Mouse (Mus musculus): ENCODE results near the gene Napsa. TPM values are rescaled to one million over a fixed set of nuclear protein-coding genes. Genes with fewer than 3 reads are reported as not detected.
A peak's percentile ranks its signal among the peaks of the same experiment; 100 is the strongest.

The Napsa gene
- total RNA-seq, 1 experiment from 2014 or later, result 2.0 TPM

DNA sequence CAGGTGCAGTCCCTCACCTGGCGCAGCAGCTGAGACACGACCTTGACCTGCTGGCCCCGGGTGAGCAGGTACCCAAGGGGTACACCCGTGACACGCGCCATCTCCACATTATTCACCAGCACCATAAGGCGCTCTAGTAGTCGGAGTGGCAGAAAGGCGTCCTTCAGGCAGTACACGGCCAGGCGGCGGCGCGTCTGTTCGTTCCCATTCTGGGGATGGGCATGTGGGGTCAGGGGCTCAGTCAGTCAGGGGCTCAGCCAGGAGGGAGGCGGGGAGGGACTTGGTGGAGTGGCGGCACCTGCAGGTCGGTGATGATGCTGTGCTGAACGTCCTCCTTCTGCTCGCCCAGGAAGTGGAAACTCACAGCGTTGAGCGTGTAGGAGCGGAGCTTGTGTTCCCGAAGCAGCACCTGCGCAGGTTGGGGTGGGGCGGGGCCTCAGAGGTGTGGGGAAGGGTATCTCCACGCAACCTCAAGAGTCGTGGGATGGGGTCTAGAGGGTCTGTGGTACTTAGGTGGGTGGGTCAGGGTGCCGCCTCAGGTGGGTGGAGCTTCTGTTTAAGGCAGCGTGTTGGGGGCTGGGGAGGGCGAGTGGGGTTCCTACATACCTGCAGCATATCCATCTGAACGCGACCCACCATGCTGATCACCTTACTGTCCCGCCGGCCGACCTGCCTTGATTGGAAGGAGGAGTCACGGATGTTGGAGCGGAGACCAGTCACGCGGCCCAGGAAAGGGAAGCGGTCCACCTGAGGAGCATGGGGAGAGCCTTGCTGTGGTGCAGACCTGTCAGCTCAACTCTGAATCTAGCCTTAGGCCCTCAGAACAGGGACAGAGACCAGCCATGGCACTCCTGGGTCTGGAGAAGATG lies 33.2 kb upstream of the Napsa start:
- no peak for DNase-seq

DNA sequence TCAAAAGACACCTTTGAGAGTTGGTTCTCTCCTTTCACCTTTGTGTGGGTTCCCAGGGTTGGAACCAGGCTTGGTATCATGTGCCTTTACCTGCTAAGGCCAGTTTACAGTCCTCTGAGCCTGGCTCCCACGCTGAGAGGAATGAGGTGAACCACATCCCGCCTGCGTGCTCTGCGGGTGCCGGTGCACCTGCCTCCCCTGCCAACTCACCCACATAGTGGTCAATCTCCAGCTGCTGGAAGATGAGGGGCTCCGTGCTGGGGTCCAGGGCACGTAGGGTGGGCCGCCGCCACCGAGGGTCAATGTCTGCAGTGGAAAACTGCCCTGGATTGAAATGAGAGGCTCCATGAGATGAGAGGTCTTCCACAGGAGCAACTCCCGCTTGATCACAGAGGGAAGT lies 29.6 kb upstream of the Napsa start:
- DNase-seq, result no peak

DNA sequence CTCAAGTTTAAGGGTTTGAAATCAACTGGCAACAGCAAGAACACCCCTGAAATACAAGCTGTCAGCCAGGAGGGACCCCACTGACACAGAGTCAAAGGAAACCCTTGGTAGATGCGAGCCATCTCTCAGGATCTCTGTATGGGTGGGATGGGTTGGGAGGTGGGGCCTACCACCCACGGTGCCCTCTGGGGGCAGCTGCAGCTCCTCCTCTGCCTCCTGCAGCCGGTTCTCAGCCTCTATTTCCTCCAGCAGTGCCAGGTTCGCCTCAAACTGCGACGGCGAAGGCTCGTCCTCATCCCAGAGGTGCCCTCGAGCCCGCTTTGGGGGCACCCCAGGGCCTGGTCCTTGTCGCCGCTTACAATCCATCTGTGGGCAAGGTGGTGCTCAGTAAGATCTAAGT lies 29.1 kb upstream of the Napsa start:
- DNase-seq, result no peak

DNA sequence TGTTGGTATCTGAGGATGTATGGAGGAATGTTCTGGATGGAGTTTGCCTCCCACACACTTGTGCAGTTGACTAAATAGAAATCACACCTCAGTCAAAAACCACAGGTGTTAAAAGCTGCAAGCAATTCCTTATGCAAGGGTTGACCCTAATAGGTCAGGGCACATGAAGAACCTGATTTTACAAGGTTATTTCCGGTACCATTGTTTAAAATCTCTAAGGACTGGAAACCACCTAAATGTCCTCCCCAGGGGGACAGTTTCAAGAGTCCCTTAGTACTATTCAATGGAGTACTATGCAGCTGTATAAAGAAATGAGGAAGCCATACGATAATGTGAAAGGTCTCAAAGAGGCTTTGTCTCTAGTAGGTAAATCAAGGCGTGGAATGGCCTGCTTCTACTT lies 25.9 kb upstream of the Napsa start:
- DNase-seq, result no peak

DNA sequence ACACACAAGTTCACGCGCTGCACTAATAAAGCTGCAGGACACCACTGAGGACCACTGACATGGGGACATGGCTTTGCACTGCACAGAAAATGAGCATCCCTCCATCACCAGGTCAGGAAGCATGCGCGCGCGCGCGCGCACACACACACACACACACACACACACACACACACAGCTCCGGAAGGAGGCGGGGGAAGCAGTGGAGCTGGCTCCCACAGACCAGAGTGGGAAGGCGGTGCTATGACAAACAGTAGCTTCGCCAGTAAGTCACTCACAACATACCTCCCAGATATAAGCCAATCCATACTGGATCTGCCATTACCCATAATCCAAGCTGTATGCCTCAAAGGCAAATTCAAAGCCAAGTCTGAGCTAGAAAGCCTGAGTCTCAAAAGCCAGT lies 25.1 kb upstream of the Napsa start:
- no peak for DNase-seq

DNA sequence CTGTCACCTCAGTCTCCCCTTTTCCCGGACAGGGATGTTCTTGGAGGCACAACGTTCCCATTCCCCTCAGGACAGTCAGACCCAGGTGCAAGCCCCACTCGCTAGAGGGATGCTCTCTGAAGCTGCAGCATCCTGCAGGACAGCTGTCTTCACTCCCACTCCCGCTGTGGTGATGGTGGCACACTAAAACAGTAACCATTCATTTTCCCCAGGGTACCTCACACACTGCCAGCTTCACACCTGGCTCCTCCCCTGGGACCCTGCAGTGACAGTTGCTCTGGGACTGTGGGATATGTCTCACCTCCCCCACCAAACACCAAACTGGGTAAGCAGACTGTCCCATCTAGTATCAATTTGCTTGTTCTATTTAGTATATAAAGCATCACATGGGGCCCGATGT lies 24.5 kb upstream of the Napsa start:
- no peak for DNase-seq

DNA sequence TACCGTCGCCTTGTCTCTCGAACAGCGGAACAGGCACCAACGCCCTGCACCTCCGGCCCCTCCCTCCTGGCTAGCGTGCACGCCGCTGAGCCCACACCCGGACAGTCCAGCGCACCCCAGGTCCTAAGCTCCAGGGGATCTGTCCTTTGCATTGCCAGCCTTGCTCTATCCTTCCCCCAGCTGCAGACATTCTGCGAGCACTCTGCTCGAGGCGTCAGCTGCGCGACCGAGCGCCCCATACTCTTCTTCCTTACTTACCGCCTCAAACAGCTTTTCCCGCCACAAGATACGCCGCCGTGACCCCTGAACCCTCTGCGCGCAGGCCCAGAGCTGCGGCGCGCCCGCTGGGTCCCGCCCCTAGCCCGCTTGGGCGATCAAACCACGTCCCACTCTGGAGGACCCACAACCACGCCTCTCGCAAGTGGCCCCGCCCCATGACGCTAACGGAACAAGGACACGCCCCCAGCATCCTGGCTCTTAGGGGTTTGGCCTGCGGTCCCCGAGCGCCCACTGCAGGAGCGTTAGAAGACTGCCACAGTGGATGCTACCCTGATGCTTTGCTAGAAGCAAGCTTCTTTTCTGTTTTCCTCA lies 23.6 kb upstream of the Napsa start, which contains the start of gene Pold1:
Gene Pold1, minus strand, starts transcription at position 353 of the 591 bp plus-strand sequence.
- peak; percentile 100 for DNase-seq

DNA sequence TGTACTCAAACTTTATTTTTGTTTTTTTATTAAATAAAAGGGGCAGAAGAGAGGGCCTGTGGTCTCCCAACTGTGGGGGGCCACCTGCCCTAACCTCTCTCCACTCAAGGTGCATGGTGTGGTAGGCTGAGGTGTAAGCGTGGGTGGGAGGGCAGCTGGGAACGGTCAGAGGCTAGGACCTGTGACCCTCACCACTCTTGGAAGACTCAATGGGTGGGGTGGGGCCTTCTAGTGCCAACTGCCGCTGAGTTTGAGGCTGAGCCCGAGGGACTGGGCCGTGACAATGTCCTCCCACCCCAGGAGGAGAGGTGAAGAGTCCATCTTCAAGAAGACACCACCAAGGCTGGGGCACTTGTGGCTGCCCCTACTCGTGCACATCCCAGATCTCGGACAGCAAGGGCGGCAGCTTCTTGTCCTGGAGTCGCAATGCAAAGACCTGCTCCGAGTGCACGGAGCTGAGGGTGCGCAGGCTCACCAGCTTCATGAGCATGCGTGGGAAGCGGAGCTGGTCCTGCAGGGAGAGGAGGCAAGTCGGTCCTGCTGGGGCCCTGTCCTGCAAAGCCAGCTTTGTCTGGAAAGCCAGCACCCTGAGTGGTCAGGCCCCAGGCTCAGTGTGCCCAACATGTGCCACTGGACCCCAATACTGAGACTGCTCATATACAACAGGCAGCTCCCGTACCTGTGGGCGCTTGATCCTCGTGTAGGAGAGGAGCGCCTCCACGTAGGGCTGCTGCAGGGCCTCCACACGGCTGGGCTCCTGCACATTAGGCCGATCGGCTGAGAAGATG lies 22.4 kb upstream of the Napsa start:
- DNase-seq, result no peak

DNA sequence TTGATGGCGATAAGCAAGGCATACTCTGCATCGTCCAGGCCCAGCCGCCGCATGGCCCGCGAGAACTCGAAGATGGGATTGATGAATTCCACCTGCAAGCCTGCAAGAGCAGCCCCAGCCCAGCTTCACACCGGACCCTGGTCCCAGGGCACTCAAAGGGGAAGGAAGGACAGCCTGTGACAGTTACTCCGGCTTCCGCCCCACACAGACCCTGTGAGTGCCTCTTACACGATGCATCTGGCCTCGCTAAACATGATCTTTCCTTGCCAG lies 21.8 kb upstream of the Napsa start:
- DNase-seq, result no peak

DNA sequence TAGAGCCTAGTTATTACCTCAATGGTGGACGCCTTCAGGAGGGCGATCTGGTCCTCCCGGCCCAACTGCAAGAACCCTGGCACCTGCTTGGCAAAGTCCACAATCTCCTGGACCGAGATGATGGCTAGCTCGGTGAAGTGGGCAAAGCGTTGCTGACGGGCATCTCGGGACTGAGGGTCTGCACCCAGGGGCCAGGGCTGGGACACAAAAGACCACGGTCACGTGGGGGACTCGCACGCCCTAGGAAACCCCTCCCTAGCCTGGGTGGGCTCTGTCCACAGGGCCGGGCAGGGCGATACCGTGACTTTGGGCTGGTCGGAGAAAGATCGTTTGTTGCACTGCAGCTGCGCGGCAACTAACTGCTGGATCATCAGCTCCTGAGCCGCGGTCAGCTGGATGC lies 20.9 kb upstream of the Napsa start:
- DNase-seq, result no peak

DNA sequence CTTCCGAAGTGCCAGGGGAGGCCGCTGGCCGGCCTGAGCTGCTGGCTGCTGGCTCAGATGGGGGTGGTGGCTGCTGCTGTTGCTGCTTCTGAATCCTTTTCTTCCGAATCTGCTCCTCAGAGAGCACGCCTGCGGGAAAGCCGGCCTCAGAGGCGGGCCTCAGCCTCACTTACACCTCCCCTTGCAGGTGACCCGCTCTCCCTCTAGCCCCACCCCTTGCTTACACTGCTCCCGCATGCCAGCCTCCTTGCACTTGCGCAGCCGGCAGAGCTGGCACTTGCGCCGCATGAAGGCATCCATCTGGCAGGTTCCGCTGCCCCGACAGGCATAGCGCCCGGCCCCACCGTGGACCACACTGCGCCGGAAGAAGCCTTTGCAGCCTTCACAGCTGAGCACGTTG lies 20.4 kb upstream of the Napsa start:
- DNase-seq, result no peak

DNA sequence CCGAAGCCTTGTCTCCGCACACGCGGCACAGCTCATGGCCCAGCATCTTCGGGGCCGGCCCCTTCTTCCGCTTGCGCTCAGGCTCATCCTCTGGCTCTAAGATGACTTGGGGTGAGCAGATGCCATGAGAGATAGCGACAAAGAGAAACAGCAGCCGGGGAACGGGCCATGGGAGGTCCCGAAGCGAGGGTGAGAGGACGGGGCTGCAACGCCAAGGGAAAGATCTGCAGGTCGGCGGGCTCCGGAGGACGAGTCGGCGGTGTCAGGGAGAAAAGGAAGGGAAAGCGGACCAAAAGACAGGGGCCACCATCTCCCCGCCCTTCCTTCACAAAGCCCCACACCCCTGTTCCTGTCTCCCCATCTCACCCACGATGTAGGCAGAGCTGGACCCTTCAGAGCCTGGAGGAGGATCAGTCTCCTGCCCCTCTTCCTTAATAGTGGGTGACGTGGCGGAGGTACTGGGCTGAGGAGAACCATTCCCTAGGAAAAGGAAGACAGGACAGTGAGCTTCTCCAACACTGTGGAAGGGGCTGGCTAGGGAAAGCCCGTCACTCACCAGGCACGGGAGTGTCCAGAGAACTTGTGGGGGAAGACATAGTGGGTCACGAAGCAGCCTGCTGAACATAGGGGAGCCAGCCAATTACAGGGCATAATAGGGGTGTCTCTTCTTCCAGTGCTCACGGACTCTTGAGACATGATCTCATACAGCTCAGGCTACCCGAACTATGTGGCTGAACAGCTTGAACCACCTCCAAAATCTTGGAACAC lies 19.9 kb upstream of the Napsa start:
- no peak for DNase-seq

DNA sequence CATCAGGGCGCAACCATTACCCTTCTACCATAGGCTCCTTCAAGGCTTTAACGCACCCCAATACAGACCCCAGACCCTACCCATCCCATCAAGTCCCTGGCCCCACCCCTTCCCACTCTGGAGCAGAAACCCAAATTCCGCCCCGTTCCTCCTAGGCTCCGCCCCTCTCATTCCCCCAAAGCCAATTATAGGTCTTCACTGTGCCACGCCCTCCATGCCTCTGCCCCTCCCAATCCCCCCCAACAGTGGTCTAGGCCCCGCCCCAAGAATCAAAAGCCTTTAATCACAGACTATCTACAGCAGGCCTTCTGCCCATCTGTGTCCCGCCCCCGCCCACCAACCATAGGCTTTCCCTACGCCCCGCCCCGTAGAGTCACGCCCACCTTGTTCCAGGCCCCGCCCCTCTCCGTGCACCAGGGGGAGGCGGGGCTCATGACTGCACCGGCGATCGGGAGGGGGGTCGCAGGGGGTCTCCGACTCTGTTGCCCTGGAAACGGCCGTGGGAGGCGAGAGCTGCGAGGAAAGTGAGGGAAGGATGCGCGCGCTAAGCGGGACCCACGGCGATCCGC lies 18.9 kb upstream of the Napsa start:
- DNase-seq, result peak; percentile 95

DNA sequence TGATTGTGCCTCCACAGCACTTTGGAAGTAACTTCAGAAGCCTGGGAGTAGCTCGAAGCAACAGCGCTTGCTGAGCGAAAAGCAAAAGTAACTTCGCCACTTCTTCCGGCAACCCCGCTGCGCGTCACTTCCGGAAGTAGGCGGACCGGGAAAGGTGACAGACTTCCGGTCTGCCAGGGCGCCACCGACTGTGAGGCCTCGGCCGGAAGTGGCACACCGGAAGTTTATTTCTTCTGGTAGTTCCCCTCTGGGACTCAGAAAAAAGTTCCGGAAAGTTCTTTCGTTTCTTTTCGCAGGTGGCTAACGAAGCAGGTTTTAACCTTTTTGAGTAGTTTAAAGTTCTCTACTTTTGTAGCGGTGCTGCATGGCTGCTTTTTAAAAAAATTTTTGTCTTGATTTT lies 18.4 kb upstream of the Napsa start, which contains the start of gene Nr1h2:
Gene Nr1h2, minus strand, starts transcription at position 126 of the 400 bp plus-strand sequence.
- DNase-seq, result peak; percentile 98

DNA sequence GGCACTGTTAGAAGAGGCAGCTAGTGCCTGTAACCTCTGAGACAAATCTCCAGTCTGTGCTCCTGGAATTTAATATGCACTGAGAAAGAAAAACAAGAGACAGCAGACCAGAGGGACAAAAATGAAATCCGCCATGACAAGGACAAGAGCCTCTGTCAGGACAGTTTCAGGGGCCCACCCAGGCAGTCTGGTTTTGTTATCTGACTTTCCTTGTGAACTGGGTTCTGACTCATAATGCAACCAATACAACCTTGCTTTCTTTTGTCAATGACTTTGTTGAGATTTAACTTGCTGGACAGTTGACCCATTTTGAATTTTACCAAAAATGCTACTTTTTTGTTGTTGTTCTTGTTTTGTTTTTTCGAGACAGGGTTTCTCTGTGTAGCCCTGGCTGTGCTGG lies 14.6 kb upstream of the Napsa start:
- DNase-seq, result no peak

DNA sequence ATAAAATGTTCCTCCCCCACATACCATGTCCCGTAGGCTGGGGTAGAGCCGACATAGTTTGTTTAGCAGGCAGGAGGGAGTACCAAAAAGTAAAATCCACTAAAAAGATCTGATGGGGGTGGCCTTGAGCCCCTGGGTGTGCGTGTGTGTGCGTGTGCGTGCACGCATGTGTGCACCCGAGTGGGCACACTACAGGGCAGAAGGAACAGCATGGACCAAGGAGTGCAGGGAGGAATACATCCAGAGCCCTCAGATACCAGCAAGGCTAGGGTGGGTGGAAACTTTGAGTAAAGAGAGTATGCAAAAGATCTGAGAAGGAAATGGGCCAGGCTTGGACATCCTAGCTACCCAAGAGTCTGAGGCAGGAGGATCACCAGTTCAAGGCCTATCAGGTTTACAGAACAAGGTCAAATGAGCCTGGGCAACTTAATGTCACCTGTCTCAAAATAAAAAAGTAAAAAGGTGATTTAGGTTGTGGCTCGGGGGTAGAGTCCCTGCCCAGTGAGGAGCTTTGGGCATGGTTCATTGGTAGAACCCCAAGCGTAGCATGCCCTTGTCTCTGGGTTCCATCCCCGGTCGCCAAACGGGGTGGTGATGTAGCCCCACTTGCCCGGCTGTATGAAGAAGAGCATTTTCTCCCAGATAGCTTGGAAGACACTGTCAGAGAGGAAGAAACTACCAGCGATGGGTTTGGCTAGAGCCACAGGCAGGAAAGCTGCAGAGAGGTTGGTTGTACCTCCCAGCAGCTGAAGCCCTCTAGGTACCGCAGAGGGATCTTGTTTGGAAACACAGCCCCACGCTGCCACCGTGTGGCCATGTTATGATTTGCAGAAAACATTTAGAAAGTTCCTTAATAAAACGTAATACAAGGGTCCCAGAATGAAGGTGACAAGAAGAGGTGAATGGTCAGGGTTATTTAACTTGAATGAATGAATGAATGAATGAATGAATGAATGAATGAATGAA lies 11.5 kb upstream of the Napsa start:
- DNase-seq, result peak; percentile 83

DNA sequence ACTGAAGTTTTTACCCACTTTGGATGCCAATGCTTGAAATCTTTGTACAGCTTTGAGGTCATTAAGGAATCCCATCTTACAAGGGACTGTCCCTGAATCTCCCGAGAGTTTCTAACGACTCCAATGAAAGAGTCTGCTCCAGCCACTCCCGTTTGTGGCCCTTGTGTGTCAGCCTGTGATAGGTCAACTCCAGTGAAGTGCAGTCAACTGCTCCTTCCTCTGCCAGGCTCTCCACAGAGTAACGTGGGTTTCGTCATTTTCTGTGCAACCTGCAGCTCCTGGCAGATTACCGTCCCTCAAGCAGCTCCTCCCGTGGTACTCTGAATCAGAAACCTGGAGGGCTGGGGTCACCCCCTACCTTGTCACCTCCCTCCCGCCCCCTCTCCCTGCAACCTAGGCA lies 8.9 kb upstream of the Napsa start:
- DNase-seq, result no peak

DNA sequence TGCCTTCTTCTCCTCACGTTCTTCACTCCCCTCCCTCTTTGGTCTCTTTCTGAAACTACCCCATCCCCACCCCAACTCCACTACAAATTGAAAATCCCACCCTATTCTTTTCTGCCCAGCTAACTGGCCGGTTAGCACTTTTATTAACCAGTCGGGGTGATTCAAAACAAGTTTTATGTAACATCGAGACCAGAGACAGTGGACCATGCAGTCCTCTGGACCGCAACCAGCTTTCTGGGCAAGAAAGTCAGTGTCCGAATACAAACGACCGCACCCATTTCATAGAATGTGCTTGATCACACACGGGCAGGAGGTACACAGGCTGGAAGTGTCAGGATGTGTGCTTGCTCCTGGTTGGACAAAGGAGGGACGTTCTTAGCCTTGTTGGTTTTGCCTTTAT lies 7.7 kb upstream of the Napsa start:
- no peak for DNase-seq

DNA sequence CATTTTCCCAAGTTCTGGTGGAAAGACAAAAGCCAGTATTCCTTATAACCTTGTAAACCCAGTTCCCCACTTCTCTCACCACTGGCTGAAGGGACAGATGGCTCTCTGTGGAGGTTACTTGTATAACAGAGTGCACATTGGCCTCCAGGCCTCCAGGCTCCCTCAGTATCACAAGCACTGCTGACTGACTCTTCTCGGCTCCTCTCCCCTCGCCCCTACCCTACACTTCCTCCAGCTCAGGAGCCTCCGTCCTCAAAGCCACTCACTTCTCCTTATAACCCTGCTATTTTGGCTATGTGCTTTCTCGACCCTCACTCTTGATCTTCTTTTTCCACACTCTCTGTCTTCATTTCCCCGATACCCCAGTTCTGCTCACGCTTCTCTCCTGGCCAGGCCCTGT lies 6.8 kb upstream of the Napsa start:
- DNase-seq, result no peak

DNA sequence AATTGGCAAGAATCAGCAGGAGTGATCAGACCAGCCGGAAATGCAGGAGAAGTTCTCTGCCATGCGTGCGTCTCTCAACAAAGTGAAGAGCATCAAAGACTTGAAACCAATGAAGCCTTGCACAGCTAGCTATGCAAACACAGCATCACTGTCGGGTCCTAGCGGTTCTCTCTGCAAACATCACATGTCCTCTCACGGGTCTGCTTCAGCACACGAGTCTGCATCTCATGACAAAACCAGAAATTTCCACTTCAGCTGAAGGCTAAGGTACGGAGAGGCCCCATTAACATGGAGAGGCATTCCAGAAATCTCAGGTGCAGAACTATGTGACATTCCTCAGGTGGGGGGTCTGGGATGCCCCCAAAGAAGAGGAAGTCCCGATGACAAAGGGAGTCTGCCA lies 3.4 kb upstream of the Napsa start:
- DNase-seq, result no peak

DNA sequence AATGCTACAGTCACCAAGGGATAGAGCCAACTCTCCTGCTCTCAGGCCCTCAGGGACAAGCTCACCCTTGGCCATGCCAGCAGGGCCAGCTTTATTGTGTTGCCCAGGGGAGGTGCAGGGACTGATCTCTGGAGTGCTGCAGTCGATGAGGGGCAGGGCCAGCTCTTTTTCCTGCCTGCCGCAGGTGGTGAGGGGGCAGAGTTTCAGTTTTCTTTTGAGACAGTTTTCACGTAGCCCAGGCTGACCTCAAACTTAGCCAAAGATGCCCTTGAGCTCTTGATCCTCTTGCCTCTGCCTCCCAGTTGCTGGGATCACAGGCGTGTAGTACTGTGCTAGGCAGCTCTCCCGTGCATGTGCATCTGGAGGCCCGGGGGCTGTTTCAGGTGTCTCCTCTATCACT lies 1.2 kb upstream of the Napsa start:
- DNase-seq, result peak; percentile 42

Measured in adrenal gland, postnatal 14 days (tissue).